Mouse (Mus musculus): Measurements from ENCODE around the gene Sbk1.

- no peak for TF ChIP-seq CTCF (IDR thresholded peaks at IDR 0.05; ENCODE audit: borderline replicate concordance, extremely low read depth, insufficient read depth, insufficient read length)
- no peak for TF ChIP-seq POLR2A (IDR thresholded peaks at IDR 0.05; ENCODE audit: borderline replicate concordance, extremely low read depth, insufficient read depth, insufficient read length, poor library complexity, severe bottlenecking)
Observed at GRCm38 (mm10) chr7:126338906-126339305, 66.5 kb downstream of the Sbk1 start.

Data from brain, embryonic 14.5 days (tissue).